Mouse (Mus musculus): ENCODE results near the gene Gdf1. TPM values are rescaled to one million over a fixed set of nuclear protein-coding genes. Genes with fewer than 3 reads are reported as not detected.

The Gdf1 gene
- polyA plus RNA-seq, 1 experiment from 2014 or later = 2.1 TPM

DNA sequence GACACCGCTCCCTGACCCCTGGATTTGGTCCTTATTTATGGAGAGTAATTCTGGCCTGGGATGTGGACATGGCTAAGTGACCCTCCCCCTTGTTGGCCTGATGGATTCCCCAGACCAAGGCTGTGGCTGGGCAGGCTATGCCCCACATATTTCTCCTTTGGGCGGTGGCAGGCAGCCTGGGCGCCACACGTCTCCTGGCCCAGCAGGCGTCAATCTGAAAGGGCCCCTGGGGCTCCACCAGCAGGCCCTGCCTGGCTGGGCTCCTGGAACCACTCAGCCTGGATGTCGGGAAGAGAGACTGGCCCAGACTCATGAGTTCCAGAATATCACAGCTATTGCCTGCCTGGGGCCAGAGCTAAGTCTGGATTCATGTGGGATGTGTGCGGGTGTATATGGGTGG, 40.9 kb downstream of the Gdf1 start:
- Histone ChIP-seq H3K4me3 (replicated peaks; ENCODE audit: low read length) (no peak overlapping the region), H3K36me3 (ENCODE audit: control insufficient read depth, insufficient read depth, low read length) (no peaks in the 10 kb centered on the region), H3K9ac (ENCODE audit: low read length) (no peak overlapping the region), H3K27me3 (ENCODE audit: control insufficient read depth, insufficient read depth, low read length) (peaks cover 39% of the 10 kb centered on the region), H3K4me2 (ENCODE audit: low read depth, low read length) (no peak overlapping the region), H3K4me1 (ENCODE audit: control insufficient read depth, insufficient read depth, low read length) (peaks cover 21% of the 10 kb centered on the region), H3K27ac (ENCODE audit: low read length) (no peak overlapping the region), H3K9me3 (replicated peaks; ENCODE audit: control insufficient read depth, low read length) (no peaks in the 10 kb centered on the region)
- WGBS = 84% methylated on average over 7 of the region's 7 CpGs
- ATAC-seq (ENCODE audit: insufficient read depth, low FRiP score) = no peak

DNA sequence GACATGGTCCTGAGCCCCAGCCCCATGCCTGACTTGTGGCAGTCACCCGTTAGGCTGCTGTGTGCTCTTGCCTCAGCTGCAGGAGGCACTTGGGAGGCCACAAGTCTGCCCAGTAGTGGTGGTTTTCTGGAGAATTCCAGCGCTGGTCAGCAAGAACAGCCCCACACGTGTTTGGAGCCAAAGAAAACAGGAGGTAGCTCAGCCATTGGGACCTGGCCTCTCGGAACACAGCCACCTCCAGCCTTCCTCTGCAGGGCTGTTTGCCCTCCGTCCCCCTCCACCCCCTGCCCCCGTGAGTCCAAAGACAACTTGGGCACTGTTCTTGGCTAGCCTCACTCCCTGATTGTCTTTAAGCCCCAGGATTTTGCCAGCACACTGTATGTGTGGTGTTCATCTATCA, 42.3 kb downstream of the Gdf1 start:
- 45% methylated on average over 6 of the region's 6 CpGs for WGBS

DNA sequence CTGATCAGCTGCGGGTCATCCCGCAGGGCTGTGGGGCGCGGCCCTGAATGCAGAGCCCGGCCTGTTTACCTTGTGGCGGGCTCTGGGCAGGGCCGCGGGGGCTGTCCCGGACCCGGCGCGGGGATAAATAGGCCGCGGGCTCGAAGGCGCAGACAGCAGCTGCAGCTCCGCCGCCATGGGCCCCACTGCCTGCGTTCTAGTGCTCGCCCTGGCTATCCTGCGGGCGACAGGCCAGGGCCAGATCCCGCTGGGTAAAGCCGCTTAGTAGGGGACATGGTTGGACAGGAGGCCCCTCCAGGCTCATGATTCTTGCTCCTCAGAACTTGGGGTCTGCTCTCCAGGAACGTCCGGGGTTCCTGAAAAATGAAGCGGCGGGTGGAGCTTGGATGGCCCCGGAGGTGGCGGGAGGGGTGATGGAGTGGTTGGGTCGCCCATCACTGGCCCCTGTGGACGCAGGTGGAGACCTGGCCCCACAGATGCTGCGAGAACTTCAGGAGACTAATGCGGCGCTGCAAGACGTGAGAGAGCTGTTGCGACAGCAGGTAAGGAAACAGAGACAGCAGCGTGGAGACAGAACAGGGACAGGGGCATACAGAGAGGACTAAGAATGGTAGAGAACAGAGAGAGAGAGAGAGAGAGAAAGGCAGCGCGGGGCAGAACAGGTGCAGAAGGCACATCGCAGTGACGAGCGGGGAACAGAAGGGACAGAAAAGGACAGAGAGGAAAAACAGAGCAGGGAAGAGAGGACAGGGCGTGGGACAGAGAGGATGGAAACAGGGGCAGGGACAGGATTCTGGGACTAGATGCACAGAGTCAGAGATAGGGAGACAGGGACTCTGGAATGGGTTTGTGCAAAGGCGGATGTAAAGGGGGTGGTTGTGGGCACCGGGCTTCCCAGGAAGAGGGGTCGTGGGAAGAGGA, 44.0 kb downstream of the Gdf1 start, which contains the start of gene Comp:
Gene Comp, plus strand, starts transcription at position 162 of the 921 bp plus-strand sequence.
- 3% methylated on average over 47 of the region's 47 CpGs for WGBS

More for the DNA sequence above, 42.3 kb downstream of the Gdf1 start:
- Histone ChIP-seq H3K4me2 (ENCODE audit: low read depth, low read length) (no peak overlapping the region), H3K4me3 (replicated peaks; ENCODE audit: low read length) (no peak overlapping the region), H3K27me3 (ENCODE audit: control insufficient read depth, insufficient read depth, low read length) (peaks cover 53% of the 10 kb centered on the region), H3K9me3 (replicated peaks; ENCODE audit: control insufficient read depth, low read length) (no peaks in the 10 kb centered on the region), H3K4me1 (ENCODE audit: control insufficient read depth, insufficient read depth, low read length) (peaks cover 29% of the 10 kb centered on the region), H3K27ac (ENCODE audit: low read length) (no peak overlapping the region), H3K36me3 (ENCODE audit: control insufficient read depth, insufficient read depth, low read length) (no peaks in the 10 kb centered on the region), H3K9ac (ENCODE audit: low read length) (no peak overlapping the region)
- no peak for ATAC-seq (ENCODE audit: insufficient read depth, low FRiP score)

DNA sequence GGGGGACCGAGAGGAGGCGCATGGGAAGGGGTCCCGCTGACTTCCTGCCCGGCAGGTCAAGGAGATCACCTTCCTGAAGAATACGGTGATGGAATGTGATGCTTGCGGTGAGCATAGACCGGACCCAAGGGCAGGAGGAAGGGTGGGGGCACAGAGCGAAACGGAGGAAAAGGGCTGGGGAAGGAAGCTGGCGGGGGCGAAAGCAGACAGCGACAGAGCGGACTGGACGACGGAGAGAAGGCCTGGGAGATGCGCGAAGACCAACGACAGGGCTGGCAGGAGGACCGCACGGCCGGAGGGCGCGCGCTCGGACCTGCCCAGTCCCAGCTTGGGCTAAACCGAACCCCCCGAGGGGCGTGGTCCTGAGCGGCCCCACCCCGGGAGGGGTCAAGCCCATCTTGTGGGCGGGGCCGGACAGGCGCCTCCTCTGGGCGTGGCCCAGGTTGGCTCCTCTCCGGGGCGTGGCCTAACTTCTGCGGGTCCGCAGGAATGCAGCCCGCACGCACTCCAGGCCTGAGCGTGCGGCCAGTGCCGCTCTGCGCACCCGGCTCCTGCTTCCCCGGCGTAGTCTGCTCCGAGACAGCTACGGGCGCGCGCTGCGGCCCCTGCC, 44.8 kb downstream of the Gdf1 start:
- H3K4me1 ChIP-seq (ENCODE audit: control insufficient read depth, insufficient read depth, low read length) = peaks cover 29% of the 10 kb centered on the region
- H3K36me3 ChIP-seq (ENCODE audit: control insufficient read depth, insufficient read depth, low read length) = no peaks in the 10 kb centered on the region
- no peak overlapping the region for H3K27ac ChIP-seq (ENCODE audit: low read length)
- H3K9ac ChIP-seq (ENCODE audit: low read length) = peak overlapping the region; percentile 28; the same call in 1 of the 2 replicates
- H3K27me3 ChIP-seq (ENCODE audit: control insufficient read depth, insufficient read depth, low read length) = peaks cover 71% of the 10 kb centered on the region
- under 1% methylated on average over 52 of the region's 53 CpGs for WGBS
- H3K4me2 ChIP-seq (ENCODE audit: low read depth, low read length) = peak overlapping the region; percentile 69
- ATAC-seq (ENCODE audit: insufficient read depth, low FRiP score) = peak; percentile 74
- H3K9me3 ChIP-seq (replicated peaks; ENCODE audit: control insufficient read depth, low read length) = no peaks in the 10 kb centered on the region
- peak overlapping the region; percentile 45 for H3K4me3 ChIP-seq (replicated peaks; ENCODE audit: low read length)

More for the DNA sequence above, 44.0 kb downstream of the Gdf1 start, which contains the start of gene Comp:
- H3K4me2 ChIP-seq (ENCODE audit: low read depth, low read length) = peak within 1 kb of the TSS; percentile 69
- peaks cover 29% of the 10 kb centered on the region for H3K4me1 ChIP-seq (ENCODE audit: control insufficient read depth, insufficient read depth, low read length)
- no peak within 1 kb of the TSS for H3K27ac ChIP-seq (ENCODE audit: low read length)
- peak within 1 kb of the TSS; percentile 45 for H3K4me3 ChIP-seq (replicated peaks; ENCODE audit: low read length)
- H3K36me3 ChIP-seq (ENCODE audit: control insufficient read depth, insufficient read depth, low read length) = no peaks in the 10 kb centered on the region
- H3K27me3 ChIP-seq (ENCODE audit: control insufficient read depth, insufficient read depth, low read length) = peaks cover 67% of the 10 kb centered on the region
- no peak for ATAC-seq (ENCODE audit: insufficient read depth, low FRiP score)
- no peaks in the 10 kb centered on the region for H3K9me3 ChIP-seq (replicated peaks; ENCODE audit: control insufficient read depth, low read length)
- peak within 1 kb of the TSS; percentile 37 for H3K9ac ChIP-seq (ENCODE audit: low read length)

DNA sequence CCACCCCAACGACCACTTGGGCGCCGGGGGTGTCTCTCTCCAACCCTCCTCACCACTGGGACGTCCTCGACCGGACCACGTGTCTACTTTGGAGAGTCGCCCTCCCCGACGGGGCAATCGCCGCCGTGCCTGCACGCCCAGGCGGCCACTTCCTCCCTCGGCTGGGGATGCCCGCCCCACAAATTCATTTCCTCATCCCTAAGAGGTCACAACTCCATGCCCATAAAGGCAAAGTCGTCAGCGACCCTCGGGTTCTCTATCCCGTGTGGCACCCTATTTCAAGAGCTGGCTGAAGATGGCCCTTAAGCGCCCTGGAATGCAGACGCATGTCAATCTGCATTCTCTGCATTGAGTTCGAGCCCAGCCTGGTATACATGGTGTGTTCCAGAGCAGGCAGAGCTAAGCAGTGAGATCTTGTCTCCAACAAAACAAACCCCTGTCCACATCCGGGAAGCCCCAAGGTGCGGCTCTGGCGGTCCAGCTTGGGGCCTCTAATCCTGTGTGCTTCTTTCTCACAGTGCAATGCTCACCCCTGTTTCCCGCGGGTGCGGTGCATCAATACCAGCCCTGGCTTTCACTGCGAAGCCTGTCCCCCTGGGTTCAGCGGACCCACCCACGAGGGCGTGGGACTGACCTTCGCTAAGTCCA, 45.7 kb downstream of the Gdf1 start:
- WGBS = 7% methylated on average over 35 of the region's 35 CpGs
- Histone ChIP-seq H3K4me1 (ENCODE audit: control insufficient read depth, insufficient read depth, low read length) (peaks cover 29% of the 10 kb centered on the region), H3K9me3 (replicated peaks; ENCODE audit: control insufficient read depth, low read length) (no peaks in the 10 kb centered on the region), H3K4me3 (replicated peaks; ENCODE audit: low read length) (peak overlapping the region; percentile 45; the same call in 1 of the 2 replicates), H3K9ac (ENCODE audit: low read length) (no peak overlapping the region), H3K27ac (ENCODE audit: low read length) (no peak overlapping the region), H3K36me3 (ENCODE audit: control insufficient read depth, insufficient read depth, low read length) (no peaks in the 10 kb centered on the region), H3K4me2 (ENCODE audit: low read depth, low read length) (no peak overlapping the region; the same call in 1 of the 2 replicates), H3K27me3 (ENCODE audit: control insufficient read depth, insufficient read depth, low read length) (peaks cover 71% of the 10 kb centered on the region)
- no peak for ATAC-seq (ENCODE audit: insufficient read depth, low FRiP score)

DNA sequence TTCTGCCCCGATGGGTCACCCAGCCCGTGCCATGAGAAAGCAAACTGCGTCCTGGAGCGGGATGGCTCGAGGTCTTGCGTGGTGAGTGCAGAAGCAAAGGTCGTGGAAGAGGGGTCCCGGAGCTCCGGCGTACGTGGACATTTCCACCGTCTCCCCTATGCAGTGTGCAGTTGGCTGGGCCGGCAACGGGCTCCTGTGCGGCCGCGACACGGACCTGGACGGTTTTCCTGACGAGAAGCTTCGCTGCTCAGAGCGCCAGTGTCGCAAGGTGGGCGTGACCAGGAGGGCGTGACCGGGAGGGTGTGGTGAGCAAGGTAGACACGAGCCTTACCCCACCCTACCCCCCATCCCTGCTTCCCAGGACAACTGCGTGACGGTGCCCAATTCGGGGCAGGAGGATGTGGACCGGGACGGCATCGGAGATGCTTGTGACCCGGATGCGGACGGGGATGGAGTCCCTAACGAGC, 46.7 kb downstream of the Gdf1 start:
- peaks cover 71% of the 10 kb centered on the region for H3K27me3 ChIP-seq (ENCODE audit: control insufficient read depth, insufficient read depth, low read length)
- H3K9me3 ChIP-seq (replicated peaks; ENCODE audit: control insufficient read depth, low read length) = no peaks in the 10 kb centered on the region
- 7% methylated on average over 37 of the region's 37 CpGs for WGBS
- H3K4me2 ChIP-seq (ENCODE audit: low read depth, low read length) = peak overlapping the region; percentile 12; the same call in 1 of the 2 replicates
- no peak overlapping the region for H3K27ac ChIP-seq (ENCODE audit: low read length)
- no peak for ATAC-seq (ENCODE audit: insufficient read depth, low FRiP score)
- H3K36me3 ChIP-seq (ENCODE audit: control insufficient read depth, insufficient read depth, low read length) = no peaks in the 10 kb centered on the region
- H3K4me1 ChIP-seq (ENCODE audit: control insufficient read depth, insufficient read depth, low read length) = peaks cover 29% of the 10 kb centered on the region
- peak overlapping the region; percentile 17 for H3K4me3 ChIP-seq (replicated peaks; ENCODE audit: low read length)
- no peak overlapping the region for H3K9ac ChIP-seq (ENCODE audit: low read length)

DNA sequence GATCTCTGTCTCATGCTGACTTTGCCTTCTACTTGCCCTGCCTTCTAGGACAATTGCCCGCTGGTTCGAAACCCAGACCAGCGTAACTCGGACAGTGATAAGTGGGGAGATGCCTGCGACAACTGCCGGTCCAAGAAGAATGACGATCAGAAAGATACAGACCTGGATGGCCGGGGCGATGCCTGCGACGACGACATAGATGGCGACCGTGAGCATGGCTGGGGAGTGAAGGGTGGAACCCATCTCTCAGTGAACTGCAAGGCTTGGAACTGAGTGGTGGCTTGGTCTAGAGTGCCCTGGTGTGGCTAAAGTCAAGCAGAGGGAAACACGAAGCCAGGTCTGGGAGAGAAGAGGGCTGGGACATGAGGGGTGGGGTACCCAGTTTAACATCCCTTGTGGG, 47.4 kb downstream of the Gdf1 start:
- no peak overlapping the region for H3K4me3 ChIP-seq (replicated peaks; ENCODE audit: low read length)
- H3K4me2 ChIP-seq (ENCODE audit: low read depth, low read length) = no peak overlapping the region
- 12% methylated on average over 15 of the region's 15 CpGs for WGBS
- H3K27ac ChIP-seq (ENCODE audit: low read length) = no peak overlapping the region
- H3K4me1 ChIP-seq (ENCODE audit: control insufficient read depth, insufficient read depth, low read length) = peaks cover 29% of the 10 kb centered on the region
- peaks cover 66% of the 10 kb centered on the region for H3K27me3 ChIP-seq (ENCODE audit: control insufficient read depth, insufficient read depth, low read length)
- ATAC-seq (ENCODE audit: insufficient read depth, low FRiP score) = no peak
- no peaks in the 10 kb centered on the region for H3K36me3 ChIP-seq (ENCODE audit: control insufficient read depth, insufficient read depth, low read length)
- H3K9ac ChIP-seq (ENCODE audit: low read length) = no peak overlapping the region
- H3K9me3 ChIP-seq (replicated peaks; ENCODE audit: control insufficient read depth, low read length) = no peaks in the 10 kb centered on the region

DNA sequence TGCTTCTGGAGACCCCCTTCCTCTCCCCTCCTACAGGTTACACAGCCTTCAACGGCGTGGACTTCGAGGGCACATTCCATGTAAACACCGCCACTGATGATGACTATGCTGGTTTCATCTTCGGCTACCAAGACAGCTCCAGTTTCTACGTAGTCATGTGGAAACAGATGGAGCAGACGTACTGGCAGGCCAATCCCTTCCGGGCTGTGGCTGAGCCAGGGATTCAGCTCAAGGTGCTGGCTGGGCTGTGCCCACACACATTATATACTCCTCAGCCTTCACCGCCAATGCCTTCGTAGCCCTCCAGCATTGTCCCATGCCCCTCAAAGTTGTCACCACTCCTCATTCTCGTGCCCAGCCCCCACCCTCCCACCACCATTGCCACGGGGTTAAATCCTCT, 50.5 kb downstream of the Gdf1 start:
- Histone ChIP-seq H3K9me3 (replicated peaks; ENCODE audit: control insufficient read depth, low read length) (no peaks in the 10 kb centered on the region), H3K27me3 (ENCODE audit: control insufficient read depth, insufficient read depth, low read length) (peaks cover 36% of the 10 kb centered on the region), H3K36me3 (ENCODE audit: control insufficient read depth, insufficient read depth, low read length) (no peaks in the 10 kb centered on the region), H3K4me2 (ENCODE audit: low read depth, low read length) (no peak overlapping the region), H3K9ac (ENCODE audit: low read length) (no peak overlapping the region), H3K4me1 (ENCODE audit: control insufficient read depth, insufficient read depth, low read length) (peaks cover 11% of the 10 kb centered on the region), H3K27ac (ENCODE audit: low read length) (no peak overlapping the region), H3K4me3 (replicated peaks; ENCODE audit: low read length) (no peak overlapping the region)
- ATAC-seq (ENCODE audit: insufficient read depth, low FRiP score) = no peak
- WGBS = 84% methylated on average over 12 of the region's 12 CpGs
